Mouse (Mus musculus) layer of hippocampus, postnatal 10 days (tissue): ENCODE measurements at regions not wholly inside any gene's neighbourhood (a gene's known extent, or its start where the extent isn't known, plus 50 kb on each side); places are given as distances from the start of the nearest gene placed in this dataset.

ENCODE experiments used
- DNase-seq, 2 experiments: peaks; one replicate each; pipeline ENCODE4 v3.0.0; 2021; ENCODE audit warnings: low spot score in 2 of 2

GRCm38 (mm10) chr13:101625922-101626321, 142.1 kb downstream of the Pik3r1 start:
- no peak for DNase-seq

GRCm38 (mm10) chr13:101624179-101624581, 143.8 kb downstream of the Pik3r1 start:
- DNase-seq: no peak

DNA sequence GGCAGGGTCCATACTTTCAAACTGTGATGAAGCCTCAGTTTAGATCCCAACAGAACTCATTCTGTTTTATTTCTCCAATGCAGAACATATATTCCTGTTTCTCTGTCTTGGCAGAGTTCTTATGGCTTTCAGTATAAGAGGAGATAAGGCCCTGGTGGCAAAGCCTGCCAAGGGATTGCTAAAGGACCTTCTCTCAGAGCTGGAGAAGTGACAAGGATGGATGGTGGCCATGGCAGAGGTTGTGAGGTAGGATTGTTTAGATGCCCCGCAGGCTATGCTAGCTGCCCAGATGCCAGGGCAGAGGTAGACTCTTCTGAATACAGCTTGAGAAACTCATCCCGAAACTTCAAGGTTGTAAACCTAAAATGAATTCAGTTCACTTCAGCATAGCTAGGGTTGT, 145.4 kb downstream of the Pik3r1 start:
- DNase-seq: no peak

- DNase-seq: no peak
Observed at GRCm38 (mm10) chr13:101620660-101621059, 147.4 kb downstream of the Pik3r1 start.

- no peak for DNase-seq
Observed at GRCm38 (mm10) chr13:101619154-101619553, 148.9 kb downstream of the Pik3r1 start.

DNA sequence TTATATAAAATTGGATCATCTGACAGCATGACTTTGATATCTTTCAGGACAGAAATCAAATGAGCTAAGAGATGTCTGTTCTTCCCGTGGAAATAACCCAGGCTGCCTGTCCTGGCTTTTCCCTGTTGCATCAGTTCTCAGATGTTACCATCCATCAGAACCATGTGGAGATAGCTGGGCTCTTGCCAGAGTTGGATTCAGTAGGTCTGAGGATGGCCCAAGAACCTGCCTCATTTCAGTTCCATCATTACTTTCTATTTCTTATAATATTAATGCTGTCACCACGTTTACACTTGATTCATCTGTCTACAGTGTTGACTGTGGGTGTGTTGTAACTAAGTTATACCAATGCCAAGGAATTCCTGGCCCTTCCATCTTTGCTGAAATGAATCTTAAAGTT, 155.2 kb downstream of the Pik3r1 start:
- DNase-seq: no peak

- DNase-seq: no peak
Observed at GRCm38 (mm10) chr13:101611725-101612124, 156.3 kb downstream of the Pik3r1 start.

DNA sequence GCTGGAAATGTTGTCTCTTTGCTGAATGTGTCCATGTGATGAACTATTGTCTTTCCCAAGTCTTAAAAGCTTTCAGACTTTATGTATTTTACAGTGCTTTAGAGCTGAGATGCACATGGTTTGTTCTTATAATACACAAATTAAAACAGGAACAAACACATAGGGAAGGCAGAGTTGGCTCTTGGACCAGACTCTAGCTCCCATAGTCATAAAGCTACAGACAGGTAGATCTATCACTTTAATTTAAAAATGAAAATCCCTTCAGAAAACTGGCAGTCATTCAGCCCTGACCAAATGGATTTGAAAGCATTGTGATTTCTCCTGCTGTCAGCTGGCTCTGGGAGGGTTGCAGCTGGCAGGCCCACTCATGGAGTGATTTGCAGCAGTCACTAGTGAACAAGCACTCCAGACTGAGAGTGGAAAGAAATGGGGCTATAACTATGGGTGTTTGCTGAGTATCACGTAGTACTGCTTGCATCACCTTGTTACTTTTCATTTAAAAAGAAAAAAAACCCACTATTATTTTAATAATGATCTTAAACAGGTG, 161.8 kb downstream of the Pik3r1 start:
- DNase-seq: peak; percentile 29 to 37

GRCm38 (mm10) chr13:101605685-101606084, 162.3 kb downstream of the Pik3r1 start:
- DNase-seq: no peak

DNA sequence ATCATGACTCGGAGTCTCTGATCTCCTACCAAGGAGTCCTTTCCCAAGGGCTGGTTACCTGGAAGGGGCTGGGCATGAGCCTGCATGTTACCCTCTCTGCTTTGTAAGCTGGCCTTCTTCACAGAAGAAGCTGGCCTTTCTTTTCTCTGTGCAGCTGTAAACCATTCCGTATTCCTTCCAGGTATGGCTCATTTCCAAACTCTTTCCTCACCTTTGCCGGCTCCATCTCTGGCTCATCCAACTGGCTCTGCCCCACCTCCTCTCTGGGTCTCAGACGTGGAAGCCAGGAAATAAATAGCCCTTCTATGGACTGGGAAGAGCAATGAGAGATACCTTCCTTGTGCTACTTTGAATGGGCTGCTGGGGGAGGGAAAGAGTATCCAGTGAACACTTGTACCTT, 163.0 kb downstream of the Pik3r1 start:
- no peak for DNase-seq

GRCm38 (mm10) chr13:101598126-101598485, 169.9 kb downstream of the Pik3r1 start:
- DNase-seq: no peak

GRCm38 (mm10) chr13:101597243-101598125, 170.5 kb downstream of the Pik3r1 start:
- no peak for DNase-seq

GRCm38 (mm10) chr13:101594511-101595175, 173.4 kb downstream of the Pik3r1 start:
- DNase-seq: no peak

DNA sequence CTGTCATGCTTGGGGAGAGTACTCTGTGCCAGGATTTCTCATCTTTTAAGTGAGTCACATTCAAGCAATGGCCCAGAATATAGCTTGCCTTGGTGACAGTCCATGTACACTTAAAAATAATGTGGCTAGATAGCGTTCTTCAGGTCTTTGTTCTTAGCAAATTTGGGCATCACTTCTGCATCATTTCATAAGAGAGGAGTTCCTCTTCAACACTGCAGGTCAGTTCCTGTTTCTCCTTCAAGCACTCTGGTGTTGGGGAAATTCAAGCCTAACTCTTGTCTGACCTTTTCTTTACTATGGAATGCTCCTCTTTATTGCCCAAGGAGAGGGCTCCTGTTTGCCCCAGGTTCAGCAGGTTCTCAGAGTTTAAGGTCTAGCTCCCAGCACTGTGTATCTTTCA, 175.7 kb downstream of the Pik3r1 start:
- DNase-seq: no peak

GRCm38 (mm10) chr13:101588905-101589304, 179.1 kb downstream of the Pik3r1 start:
- DNase-seq: no peak

- DNase-seq: no peak
Observed at GRCm38 (mm10) chr13:101586787-101587186, 181.2 kb downstream of the Pik3r1 start.

GRCm38 (mm10) chr13:101576481-101576880, 191.5 kb downstream of the Pik3r1 start:
- no peak for DNase-seq

GRCm38 (mm10) chr13:101572809-101573590, 195.0 kb downstream of the Pik3r1 start:
- DNase-seq: no peak

GRCm38 (mm10) chr13:101572246-101572645, 195.8 kb downstream of the Pik3r1 start:
- DNase-seq: no peak

- DNase-seq: no peak
Observed at GRCm38 (mm10) chr13:101570034-101570433, 198.0 kb downstream of the Pik3r1 start.

- DNase-seq: no peak
Observed at GRCm38 (mm10) chr13:101568985-101569631, 198.9 kb downstream of the Pik3r1 start.
